9 mouse cellular contexts compared by ENCODE assay signal in genomic region chr4:127416906-127417305, GRCm38 (mm10). TPM values are rescaled to one million over a fixed set of nuclear protein-coding genes. Genes with fewer than 3 reads are reported as not detected.
A peak's percentile ranks its signal among the peaks of the same experiment; 100 is the strongest.
DNase-seq lines count a peak whose midpoint lies in the region; ATAC-seq lines count a peak whose summit lies in the region.
"Had no signal": no experiment of that assay in that cellular context is flagged by ENCODE, and none has a peak within 500 bp of the region (broad histone marks: within the 10 kb centered on the region; RNA-seq: fewer than 3 reads in every experiment).

No protein-coding gene starts in this region.

- peak; percentile 54 for ATAC-seq in intestine, embryonic 16.5 days

- H3K27ac ChIP-seq in intestine, embryonic 16.5 days (ENCODE audit: low read length), result peak overlapping the region; percentile 74

- 21% methylated on average over 7 of the region's 7 CpGs for WGBS in intestine, embryonic 16.5 days

- peak overlapping the region; percentile 26 for H3K4me3 ChIP-seq in intestine, embryonic 16.5 days (ENCODE audit: low read length)
- H3K4me3 ChIP-seq: megakaryocyte, embryonic 14.5 days had no signal

- no peaks in the 10 kb centered on the region for H3K36me3 ChIP-seq in intestine, embryonic 16.5 days (ENCODE audit: control insufficient read depth, insufficient read depth, low read length)

- no peaks in the 10 kb centered on the region for H3K9me3 ChIP-seq in intestine, embryonic 16.5 days (ENCODE audit: control insufficient read depth, low read length)

- DNase-seq in kidney, postnatal 10 days, result peak; percentile 62
- DNase-seq in kidney, adult 18-20 months, result no peak
- peak; percentile 46 for DNase-seq in right cerebral cortex, postnatal 4 days
- no peak for DNase-seq in right cerebral cortex, postnatal 25 days
- DNase-seq in thymus, postnatal 4 days, result no peak
- no peak for DNase-seq in gastrocnemius, postnatal 25 days
- DNase-seq: layer of hippocampus, postnatal 36 days had no signal

- no peaks in the 10 kb centered on the region for H3K27me3 ChIP-seq in intestine, embryonic 16.5 days (replicated peaks; ENCODE audit: control insufficient read depth, insufficient read depth, low read length)
- H3K27me3 ChIP-seq: megakaryocyte, embryonic 14.5 days had no signal

- H3K4me2 ChIP-seq in intestine, embryonic 16.5 days (ENCODE audit: low read depth, low read length), result peak overlapping the region; percentile 39

- peak overlapping the region; percentile 1; the same call in 1 of the 2 replicates for H3K9ac ChIP-seq in intestine, embryonic 16.5 days (ENCODE audit: low read depth, low read length)

- H3K4me1 ChIP-seq in intestine, embryonic 16.5 days (ENCODE audit: control insufficient read depth, insufficient read depth, low read length), result peaks cover 24% of the 10 kb centered on the region
- H3K4me1 ChIP-seq: megakaryocyte, embryonic 14.5 days had no signal

RNA-seq across cellular contexts. Expression of gene Gjb5, which starts 58.9 kb away (rescaled TPM):
- 0.73 and 0.88 TPM in 2 replicates for polyA plus RNA-seq in intestine, embryonic 16.5 days (2015; fragmentation: Nextera tagmentation; extraction: Ambion mirVana)
- total RNA-seq in gastrocnemius, postnatal 25 days (2021), result under 1 TPM in 1 of 2 experiments, not detected in 1; 0.16 TPM
- total RNA-seq: layer of hippocampus, postnatal 36 days had no signal

Comparison
In these comparisons a context has a peak if more than half of its experiments do, and no peak if none do; other contexts are left out.
1. DNase-seq: peak in kidney, postnatal 10 days (single experiment) and right cerebral cortex, postnatal 4 days (single experiment); none in kidney, adult 18-20 months (single experiment), right cerebral cortex, postnatal 25 days (single experiment), thymus, postnatal 4 days (single experiment) and gastrocnemius, postnatal 25 days (single experiment).